Mouse (Mus musculus) ovary, postnatal 14 days (tissue): ENCODE data around the gene Trip11.

ENCODE experiments used
- DNase-seq: peaks from one replicate; pipeline ENCODE4 v3.0.0; 2022; ENCODE audit warnings: low spot score

Trip11 gene

DNA sequence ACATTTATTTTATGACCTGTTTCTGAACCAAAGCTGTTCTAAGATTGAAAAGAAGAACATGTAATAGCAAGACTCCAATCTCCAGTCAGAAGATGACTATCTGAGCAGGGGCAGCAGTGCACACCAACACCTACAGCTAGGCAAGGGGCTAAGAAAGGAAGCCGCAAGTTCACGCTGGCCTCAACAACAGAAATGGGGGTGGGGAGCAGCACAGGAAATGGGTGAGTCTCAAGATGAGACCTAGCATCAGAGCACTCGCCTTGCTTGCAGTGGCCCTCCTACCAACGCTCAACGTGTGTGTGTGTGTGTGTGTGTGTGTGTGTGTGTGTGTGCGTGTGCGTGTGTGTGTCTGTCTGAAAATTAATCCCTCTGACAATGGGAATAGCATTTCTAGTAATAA is 16.0 kb downstream of the Trip11 start:
- DNase-seq: no peak

- DNase-seq: no peak
Measured at GRCm38 (mm10) chr12:101893296-101893695, 19.8 kb downstream of the Trip11 start.

DNA sequence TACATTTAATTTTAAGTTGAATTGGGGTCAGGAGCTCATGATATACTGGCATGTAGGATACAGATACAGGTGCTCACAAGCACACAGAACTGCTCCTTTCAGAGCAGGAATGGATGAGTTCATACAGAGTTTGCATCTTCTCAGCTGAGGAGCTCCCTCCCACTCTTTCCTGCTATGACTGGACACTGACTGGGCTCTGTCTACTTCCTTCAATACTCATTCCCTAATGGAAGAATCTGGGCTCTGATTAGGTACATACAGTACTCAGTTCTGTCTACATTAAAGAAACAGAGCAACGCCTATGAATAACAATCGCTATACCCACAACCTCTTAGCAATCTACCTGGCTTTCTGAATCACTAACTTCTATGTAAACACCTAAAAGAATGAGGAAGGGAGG is 20.2 kb downstream of the Trip11 start:
- no peak for DNase-seq

DNA sequence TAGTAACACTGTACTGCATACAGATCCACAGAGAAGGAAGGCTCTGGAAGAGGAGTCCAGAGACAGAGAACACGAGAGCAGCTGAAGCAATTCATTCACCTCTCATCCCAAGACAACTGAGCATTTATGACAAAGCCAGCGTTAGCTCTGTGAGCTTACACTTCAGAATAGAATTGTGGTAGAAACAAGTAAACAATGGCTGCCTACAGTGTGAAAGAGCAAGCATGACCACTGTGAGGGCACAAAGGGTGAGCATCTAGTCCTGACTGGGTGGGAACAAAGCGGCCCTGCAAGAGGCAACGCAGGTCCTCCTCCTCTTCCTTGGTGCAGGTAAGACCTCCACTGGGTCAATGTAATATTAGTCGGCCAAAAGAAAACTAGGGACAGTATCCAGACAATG is 22.0 kb downstream of the Trip11 start:
- no peak for DNase-seq

- no peak for DNase-seq
Measured at GRCm38 (mm10) chr12:101889351-101889750, 23.7 kb downstream of the Trip11 start.

GRCm38 (mm10) chr12:101888312-101888711 is 24.8 kb downstream of the Trip11 start:
- DNase-seq: no peak

GRCm38 (mm10) chr12:101884926-101885325 is 28.1 kb downstream of the Trip11 start:
- DNase-seq: no peak

DNA sequence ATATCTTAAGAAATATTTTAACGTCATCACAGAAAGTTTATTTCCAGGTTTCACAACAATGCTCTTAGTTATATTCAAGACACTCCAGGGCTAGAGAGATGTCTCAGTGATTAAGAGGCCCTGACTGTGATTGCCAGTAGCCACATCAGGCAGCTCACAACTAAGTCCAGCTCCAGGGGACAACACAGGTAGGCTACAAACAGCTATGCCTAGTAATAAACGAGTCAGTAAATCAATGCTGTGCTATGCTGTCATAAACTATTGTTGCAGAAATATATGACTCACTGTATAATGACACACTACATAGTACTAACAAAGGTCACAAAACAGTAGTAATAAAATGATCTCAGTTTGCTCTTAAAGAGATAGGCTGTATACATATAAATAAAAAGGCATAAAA is 36.7 kb downstream of the Trip11 start:
- DNase-seq: no peak

DNA sequence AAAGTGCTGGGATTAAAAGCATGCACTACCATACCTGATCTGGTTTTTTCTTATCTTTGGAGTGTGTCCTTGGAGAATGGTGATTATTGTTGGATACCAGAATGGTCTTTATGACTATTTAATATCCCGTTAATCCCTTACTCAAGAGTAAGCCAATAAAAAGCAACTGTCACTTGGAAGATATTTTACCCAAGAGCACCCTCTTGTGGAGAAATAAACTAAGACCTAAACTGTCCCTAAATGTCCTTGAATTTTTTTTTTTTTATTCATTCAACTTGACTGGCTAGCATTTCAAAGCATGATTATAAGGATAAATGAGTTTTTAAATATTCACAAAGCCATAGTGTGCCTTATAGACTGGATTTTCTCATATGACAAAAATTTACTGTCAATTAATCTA is 38.0 kb downstream of the Trip11 start:
- DNase-seq: no peak

- DNase-seq: no peak
Measured at GRCm38 (mm10) chr12:101862286-101862964, 50.6 kb downstream of the Trip11 start.

DNA sequence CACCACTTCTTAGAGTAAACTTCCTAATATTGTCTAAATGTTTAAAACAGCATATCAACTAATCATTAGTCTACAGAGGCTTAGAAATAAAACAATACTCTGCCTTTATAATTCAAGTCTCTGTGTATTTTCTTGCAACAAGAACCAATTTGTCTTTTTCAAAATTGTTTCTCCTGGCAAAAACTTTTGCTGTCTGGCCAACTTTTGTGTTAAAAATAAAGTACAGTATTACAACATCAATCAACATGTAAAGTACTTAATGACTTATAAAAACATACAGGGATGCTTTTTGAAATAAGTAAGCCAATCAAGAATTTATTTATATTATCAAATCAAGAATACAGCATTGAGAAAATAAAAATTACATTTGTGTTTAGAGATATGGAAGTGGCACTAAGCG is 52.8 kb downstream of the Trip11 start:
- no peak for DNase-seq

DNA sequence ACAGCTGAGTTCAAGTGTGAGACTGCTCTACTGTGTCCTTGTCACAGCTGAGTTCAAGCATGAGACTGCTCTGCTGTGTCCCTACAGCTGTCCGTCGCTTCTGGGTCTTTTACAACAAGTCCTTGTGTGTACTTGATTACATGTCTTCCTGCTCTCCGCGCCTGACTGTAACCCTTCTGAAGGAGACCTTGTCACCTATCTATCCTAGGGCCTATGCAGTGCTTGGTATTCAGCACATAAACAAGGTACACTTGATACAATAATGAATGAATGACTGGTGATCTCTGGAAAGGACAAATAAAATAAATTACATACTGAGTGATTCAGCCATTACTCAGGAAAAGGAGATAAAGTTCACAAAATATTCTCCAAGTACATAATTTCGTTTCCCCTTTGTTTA is 55.1 kb downstream of the Trip11 start:
- no peak for DNase-seq

- no peak for DNase-seq
Measured at GRCm38 (mm10) chr12:101854336-101854735, 58.7 kb downstream of the Trip11 start.

GRCm38 (mm10) chr12:101851846-101852564 is 61.1 kb downstream of the Trip11 start:
- DNase-seq: no peak

- DNase-seq: no peak
Measured at GRCm38 (mm10) chr12:101851314-101851713, 61.8 kb downstream of the Trip11 start.

DNA sequence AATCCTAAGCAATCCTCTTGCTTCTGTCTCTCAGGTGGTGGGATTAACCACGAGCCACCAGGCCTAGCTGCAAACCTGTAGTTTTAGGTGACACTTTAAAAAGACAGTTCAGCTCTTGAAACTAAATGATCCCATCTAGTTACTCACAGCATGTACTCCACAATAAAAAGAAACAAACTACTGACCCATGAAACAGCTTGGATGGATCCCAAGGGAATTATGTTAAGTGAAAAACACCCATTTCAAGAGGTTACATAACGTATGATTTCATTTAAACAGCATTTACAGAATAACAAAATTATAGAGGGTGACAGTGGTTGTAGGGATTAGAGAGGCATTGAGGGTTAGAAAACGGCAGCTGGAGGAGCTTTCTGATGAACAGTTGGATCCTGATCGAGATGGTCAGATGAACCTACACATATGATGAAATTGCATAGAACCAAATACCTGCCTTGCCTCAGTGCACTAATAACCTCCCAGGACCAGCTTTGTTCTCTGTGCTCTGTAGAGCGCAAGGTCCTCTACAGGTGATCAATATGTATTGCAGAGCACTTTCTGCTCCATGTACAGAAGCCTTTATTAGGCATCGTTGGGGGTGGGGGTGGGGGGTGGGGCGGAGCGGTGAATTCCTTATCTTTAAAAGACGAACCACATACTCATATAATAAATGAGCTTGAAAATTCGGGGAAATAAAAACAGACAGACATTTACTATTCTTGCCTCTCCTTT is 76.4 kb downstream of the Trip11 start:
- DNase-seq: no peak

DNA sequence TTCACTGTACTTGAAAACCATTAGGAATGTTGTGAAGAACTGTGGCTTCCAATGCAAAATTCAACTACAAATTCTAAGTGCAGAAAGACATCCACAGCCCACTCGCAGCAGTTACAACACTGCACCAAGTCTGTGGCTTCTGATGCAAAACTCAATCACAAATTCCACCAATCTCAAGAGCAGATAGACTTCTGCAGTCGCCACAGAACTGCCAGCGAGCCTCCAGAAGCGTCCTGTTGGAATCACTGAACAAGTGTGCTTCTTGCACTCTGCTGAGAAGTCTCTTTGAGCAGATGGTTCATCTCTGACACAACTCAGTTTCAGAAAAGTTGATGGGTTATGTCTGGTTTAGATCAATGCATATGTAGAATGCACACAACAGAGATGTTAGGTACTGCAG is 78.4 kb downstream of the Trip11 start:
- no peak for DNase-seq

- no peak for DNase-seq
Measured at GRCm38 (mm10) chr12:101833776-101834175, 79.3 kb downstream of the Trip11 start.

DNA sequence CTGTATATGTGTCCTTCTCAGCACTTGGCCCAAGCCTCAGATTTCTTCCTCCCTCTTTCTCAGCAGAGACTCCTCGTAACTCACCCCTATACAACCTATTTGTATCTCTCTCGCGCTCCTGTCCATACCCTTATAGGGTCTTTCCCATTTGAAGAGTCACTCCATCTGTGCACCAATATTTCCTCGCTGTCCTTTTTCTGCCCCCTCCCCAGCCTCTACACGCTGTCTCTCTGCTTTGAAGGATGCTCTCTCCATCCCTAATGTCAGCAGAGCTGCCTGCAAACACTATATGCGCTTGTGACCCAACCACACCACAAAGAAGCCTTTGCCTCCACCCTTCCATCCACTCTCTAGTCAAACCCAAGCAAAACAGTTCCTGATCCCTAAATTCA is 80.0 kb downstream of the Trip11 start:
- no peak for DNase-seq

- DNase-seq: no peak
Measured at GRCm38 (mm10) chr12:101832179-101833114, 80.6 kb downstream of the Trip11 start.

DNA sequence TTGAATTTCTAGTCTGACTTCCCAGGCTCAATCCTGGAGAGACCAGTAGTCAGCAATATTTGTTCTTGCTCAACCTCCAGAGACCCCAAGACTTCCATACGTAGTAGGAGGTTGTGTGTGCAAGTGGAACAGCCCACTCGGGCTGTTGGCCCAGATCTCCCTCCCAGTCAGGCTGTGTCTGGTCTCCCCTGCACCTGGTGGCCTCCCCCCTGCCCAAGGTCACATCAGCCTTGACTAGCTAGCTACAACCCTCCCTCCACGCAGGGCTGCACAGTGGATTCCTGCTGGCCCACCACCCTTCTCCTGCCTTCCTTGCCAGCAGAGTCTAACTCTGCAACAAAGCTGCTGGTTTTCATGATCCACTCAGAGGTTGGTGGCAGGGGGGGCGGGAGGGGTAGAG is 81.8 kb downstream of the Trip11 start:
- no peak for DNase-seq

- no peak for DNase-seq
Measured at GRCm38 (mm10) chr12:101823161-101823560, 89.9 kb downstream of the Trip11 start.
